Mouse (Mus musculus) ES-E14 (cell line): Measurements from ENCODE around the gene Zdhhc21. TPM values are rescaled to one million over a fixed set of nuclear protein-coding genes. Genes with fewer than 3 reads are reported as not detected.

Experiments
- DNase-seq: peaks from one replicate; pipeline ENCODE4 v3.0.0-alpha.2; 2013; ENCODE audit warnings: low read depth, low spot score
- H3K27ac ChIP-seq: 2 replicates; pipeline ENCODE4 v1.5.1; 2012; ENCODE audit warnings: low read depth, mild to moderate bottlenecking, low read length, moderate library complexity, mixed read lengths; ENCODE audit not compliant: poor library complexity, insufficient read depth, severe bottlenecking
- H3K36me3 ChIP-seq: 2 replicates; pipeline ENCODE4 v1.6.1; 2012; ENCODE audit warnings: mild to moderate bottlenecking, low read length, moderate library complexity, mixed read lengths; ENCODE audit not compliant: control insufficient read depth, poor library complexity, insufficient read depth, severe bottlenecking
- H3K4me1 ChIP-seq, 2 experiments: fragments of 150-350 bp in 1 of 2; sonication (generic) in 1 of 2; 2 replicates each; pipeline ENCODE4 v1.6.1; 2012; ENCODE audit warnings: low read length in 2 of 2, mild to moderate bottlenecking in 1 of 2, mixed read lengths in 1 of 2; ENCODE audit not compliant: control insufficient read depth in 2 of 2, insufficient read depth in 2 of 2, poor library complexity in 1 of 2
- H3K4me3 ChIP-seq, 2 experiments: fragments of 150-350 bp in 1 of 2; sonication (generic) in 1 of 2; 2 replicates each; pipeline ENCODE4 v1.5.1; 2012; ENCODE audit warnings: low read length in 2 of 2, low read depth in 1 of 2, mild to moderate bottlenecking in 1 of 2, mixed read lengths in 1 of 2; ENCODE audit not compliant: insufficient read depth in 1 of 2, poor library complexity in 1 of 2, severe bottlenecking in 1 of 2
- H3K9ac ChIP-seq: 2 replicates; pipeline ENCODE4 v1.6.1; 2012; ENCODE audit warnings: low read depth, mild to moderate bottlenecking, low read length, mixed read lengths; ENCODE audit not compliant: poor library complexity, insufficient read depth, severe bottlenecking
- H3K9me3 ChIP-seq: fragments of 150-350 bp; sonication (generic); 2 replicates; pipeline ENCODE4 v1.6.1; 2012; ENCODE audit warnings: low read depth, mild to moderate bottlenecking, low read length; ENCODE audit not compliant: control insufficient read depth, insufficient read depth
- CHD2 ChIP-seq: IDR thresholded peaks from 2 replicates; pipeline ENCODE4 v1.6.1; 2014; ENCODE audit warnings: mild to moderate bottlenecking, low read depth, low read length, inconsistent platforms
- HCFC1 ChIP-seq: IDR thresholded peaks from 2 replicates; pipeline ENCODE4 v1.6.1; 2012; ENCODE audit warnings: low read length, inconsistent platforms, borderline replicate concordance; ENCODE audit not compliant: insufficient read depth
- MAFK ChIP-seq: IDR thresholded peaks from 2 replicates; pipeline ENCODE4 v1.6.1; 2014; ENCODE audit warnings: mild to moderate bottlenecking, low read depth, low read length, inconsistent platforms; ENCODE audit not compliant: insufficient read depth
- ZC3H11A ChIP-seq: IDR thresholded peaks from 2 replicates; pipeline ENCODE4 v1.6.1; 2012; ENCODE audit warnings: low read depth, mild to moderate bottlenecking, inconsistent platforms, low read length, borderline replicate concordance
- ZNF384 ChIP-seq: IDR thresholded peaks from 2 replicates; pipeline ENCODE4 v1.6.1; 2012; ENCODE audit warnings: low read depth, low read length, inconsistent platforms
- in situ Hi-C, 2 experiments: fragments of 600-800 bp; cut with MboI; formaldehyde crosslinking; loops; one replicate each; pipeline ENCODE4 v1.15.1; 2025; ENCODE audit warnings: low sequenced_read_pairs in 2 of 2, inconsistent platforms in 1 of 2; ENCODE audit not compliant: unreplicated experiment in 2 of 2
- total RNA-seq: library from RNA; depleted of rRNA; stranded (reverse); fragments of 300-350 nt; gene quantifications from 2 replicates; pipeline ENCODE4 v1.2.3, GENCODE M21; 2012

The Zdhhc21 gene
- total RNA-seq, 1 experiment = 17.6 TPM

DNA sequence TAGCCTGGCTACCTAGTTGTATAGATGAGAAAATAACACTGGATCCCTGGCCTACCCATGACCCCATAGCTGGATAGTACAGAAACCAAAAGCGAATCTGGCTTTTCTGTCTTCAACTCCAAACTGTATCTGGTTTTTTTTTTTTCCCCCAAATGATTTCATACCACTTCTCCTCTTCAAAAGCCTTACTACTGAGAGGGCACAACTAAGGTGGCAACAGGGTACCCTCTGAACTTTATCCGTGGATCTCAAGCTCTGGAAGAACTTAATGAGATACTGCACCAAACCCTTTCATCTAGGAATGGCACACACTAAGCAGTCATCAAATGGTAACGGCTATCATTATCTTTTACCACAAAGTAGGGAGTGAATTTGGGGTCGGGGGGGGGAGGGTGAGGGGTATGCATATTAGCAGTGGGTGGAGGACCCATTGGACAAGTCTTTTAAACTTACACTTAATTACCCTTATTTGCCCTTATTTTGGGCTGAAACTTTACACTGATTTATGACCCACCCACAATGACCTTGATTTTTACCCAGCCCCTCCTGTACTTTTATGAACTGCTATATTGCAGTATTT is 1.2 kb downstream of the Zdhhc21 start:
- DNase-seq = no peak
- Histone ChIP-seq H3K9me3 (no peaks in the 10 kb centered on the region), H3K27ac (no peak overlapping the region), H3K36me3 (no peaks in the 10 kb centered on the region), H3K9ac (no peak overlapping the region), H3K4me1 (peaks cover 0 to 2% of the 10 kb centered on the region in 2 experiments; a peak in 1 of 4 replicates), H3K4me3 (peak overlapping the region; percentile 95 to 97)
- in situ Hi-C loops = no loop called here
- TF ChIP-seq HCFC1 = no peak

GRCm38 (mm10) chr4:82856986-82857385 is 2.8 kb downstream of the Zdhhc21 start:
- H3K36me3 ChIP-seq = no peaks in the 10 kb centered on the region
- in situ Hi-C loops = no loop called here
- H3K27ac ChIP-seq = no peak overlapping the region
- H3K9me3 ChIP-seq = no peaks in the 10 kb centered on the region
- peaks cover 0 to 2% of the 10 kb centered on the region in 2 experiments; a peak in 1 of 4 replicates for H3K4me1 ChIP-seq
- TF ChIP-seq ZNF384 = no peak
- no peak for TF ChIP-seq ZC3H11A
- no peak for TF ChIP-seq CHD2
- TF ChIP-seq MAFK = no peak
- no peak for TF ChIP-seq HCFC1
- no peak for DNase-seq
- no peak overlapping the region for H3K4me3 ChIP-seq
- no peak overlapping the region for H3K9ac ChIP-seq

- in situ Hi-C loops = no loop called here
- H3K4me1 ChIP-seq = peaks cover 0 to 2% of the 10 kb centered on the region in 2 experiments; a peak in 1 of 4 replicates
- no peak for DNase-seq
- no peak overlapping the region for H3K27ac ChIP-seq
- H3K9me3 ChIP-seq = no peaks in the 10 kb centered on the region
- H3K9ac ChIP-seq = no peak overlapping the region
- H3K4me3 ChIP-seq = no peak overlapping the region
- no peak for TF ChIP-seq MAFK
- TF ChIP-seq HCFC1 = no peak
- no peak for TF ChIP-seq ZNF384
- no peak for TF ChIP-seq ZC3H11A
- TF ChIP-seq CHD2 = no peak
- H3K36me3 ChIP-seq = no peaks in the 10 kb centered on the region
These were observed 5.9 kb downstream of the Zdhhc21 start for GRCm38 (mm10) chr4:82853809-82854208.

DNA sequence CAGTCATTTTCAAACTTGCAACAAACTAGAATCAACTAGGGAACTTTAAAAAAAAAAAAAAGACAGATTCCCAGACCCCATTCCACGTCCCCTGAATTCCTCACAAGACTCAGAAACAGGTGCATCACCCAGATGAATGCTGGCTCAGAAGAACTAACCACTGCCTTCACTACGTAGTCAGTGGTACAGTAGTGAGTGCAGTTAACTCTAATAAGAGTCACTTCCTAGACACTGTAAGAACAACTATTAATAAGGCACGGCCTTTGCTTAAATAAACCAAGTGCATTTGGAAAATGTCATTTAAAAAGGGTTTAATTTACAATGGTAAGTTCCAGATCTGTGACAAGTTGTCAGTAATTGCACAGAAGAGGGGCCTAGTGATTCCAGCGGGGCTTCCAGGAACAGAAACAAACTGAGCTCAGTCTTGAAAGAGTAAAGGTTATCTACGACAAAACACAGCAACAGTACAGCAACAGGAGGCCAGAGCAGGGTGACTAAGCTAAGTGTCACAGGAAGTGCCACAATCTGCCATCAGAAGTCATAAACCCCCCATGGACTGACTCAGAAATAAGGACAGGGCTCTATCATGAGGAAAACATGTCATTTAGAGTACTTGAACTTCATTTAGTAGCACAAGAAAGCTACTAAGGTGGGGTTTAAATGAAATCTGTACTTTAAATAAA is 11.1 kb downstream of the Zdhhc21 start:
- no peak for TF ChIP-seq ZNF384
- TF ChIP-seq HCFC1 = no peak
- no peak for TF ChIP-seq MAFK
- TF ChIP-seq CHD2 = no peak
- TF ChIP-seq ZC3H11A = no peak
- in situ Hi-C loops = no loop called here
- Histone ChIP-seq H3K9me3 (no peaks in the 10 kb centered on the region), H3K27ac (no peak overlapping the region), H3K9ac (no peak overlapping the region), H3K36me3 (no peaks in the 10 kb centered on the region), H3K4me1 (peaks cover 0 to 2% of the 10 kb centered on the region in 2 experiments; a peak in 1 of 4 replicates), H3K4me3 (no peak overlapping the region)
- no peak for DNase-seq
